Mouse (Mus musculus): ENCODE data around the gene Spryd3. TPM values are rescaled to one million over a fixed set of nuclear protein-coding genes. Genes with fewer than 3 reads are reported as not detected.
"Not testable (repeated sequence)": the region's sequence is repeated elsewhere in the genome, so short reads cannot be mapped to it uniquely, and the experiment has no call there.

Spryd3 gene
- total and polyA plus RNA-seq, 2 experiments from 2014 or later = 118 to 134 TPM

DNA sequence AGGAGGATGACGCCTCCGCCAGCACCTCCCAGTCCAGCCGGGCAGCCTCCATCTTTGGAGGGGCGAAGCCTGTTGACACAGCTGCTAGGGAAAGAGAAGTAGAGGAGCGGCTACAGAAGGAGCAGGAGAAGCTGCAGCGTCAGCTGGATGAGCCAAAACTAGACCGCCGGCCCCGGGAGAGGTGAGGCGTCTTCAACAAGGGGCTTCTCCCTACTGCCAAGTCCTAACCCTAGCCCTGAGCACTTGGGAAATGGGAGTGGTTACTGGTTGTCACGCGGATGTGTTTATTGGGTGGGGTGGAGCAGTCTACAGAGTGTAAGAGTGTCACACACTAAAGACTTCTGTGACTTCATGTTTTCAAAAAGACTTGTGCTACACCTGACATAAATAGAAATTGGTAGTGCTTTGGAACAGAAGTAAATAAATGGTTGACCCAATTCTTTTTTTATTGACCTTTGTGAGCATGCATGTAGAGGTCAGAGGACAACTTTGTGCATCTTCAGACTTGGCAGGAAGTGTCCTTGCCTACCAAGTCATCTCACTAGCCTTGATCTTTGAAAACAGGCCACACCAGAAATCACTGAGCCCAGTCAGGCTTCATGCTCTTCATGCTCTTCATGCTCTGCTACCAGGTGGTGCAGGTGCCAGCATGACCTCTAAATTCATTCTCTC, 46.0 kb downstream of the Spryd3 start:
- Histone ChIP-seq H3K4me2 (ENCODE audit: low read depth, low read length, poor library complexity, severe bottlenecking) (no peak overlapping the region), H3K36me3 (ENCODE audit: insufficient read depth, low read length) (peaks cover 78% of the 10 kb centered on the region), H3K27me3 (ENCODE audit: insufficient read depth, low read length) (no peaks in the 10 kb centered on the region), H3K4me1 (ENCODE audit: insufficient read depth, low read length) (no peaks in the 10 kb centered on the region), H3K27ac (ENCODE audit: low read depth, low read length) (no peak overlapping the region), H3K4me3 (ENCODE audit: low read depth, low read length) (no peak overlapping the region), H3K9me3 (ENCODE audit: low read length) (no peaks in the 10 kb centered on the region), H3K9ac (replicated peaks; ENCODE audit: low read length, poor library complexity, severe bottlenecking) (no peak overlapping the region)
- no peak for DNase-seq (ENCODE audit: low spot score)
- TF ChIP-seq CTCF (IDR thresholded peaks at IDR 0.05) = no peak
- ATAC-seq (ENCODE audit: low FRiP score) = no peak
- 82% methylated on average over 12 of the region's 12 CpGs for WGBS

DNA sequence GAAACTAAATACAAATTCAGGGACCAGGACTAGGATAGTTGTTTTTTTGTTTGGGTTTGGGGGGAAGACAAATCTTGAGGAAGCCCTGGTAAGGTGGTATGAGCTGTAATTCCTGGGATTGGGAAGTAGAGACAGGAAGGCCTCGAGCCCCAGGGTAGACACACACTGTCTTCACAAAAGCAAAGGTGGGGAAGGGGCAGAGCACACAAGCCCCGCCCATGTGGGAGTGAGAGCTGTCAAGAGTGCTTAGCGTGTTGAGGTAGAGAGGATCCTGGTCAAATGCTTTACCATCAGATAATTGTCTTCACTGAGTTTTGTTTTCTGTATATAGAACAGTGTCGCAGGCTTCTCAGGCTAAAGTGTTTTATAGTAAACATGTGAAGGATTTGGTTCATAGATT, 53.0 kb downstream of the Spryd3 start:
- H3K36me3 ChIP-seq (ENCODE audit: insufficient read depth, low read length) = peaks cover 26% of the 10 kb centered on the region
- H3K4me2 ChIP-seq (ENCODE audit: low read depth, low read length, poor library complexity, severe bottlenecking) = no peak overlapping the region
- H3K9ac ChIP-seq (replicated peaks; ENCODE audit: low read length, poor library complexity, severe bottlenecking) = no peak overlapping the region
- H3K4me3 ChIP-seq (ENCODE audit: low read depth, low read length) = no peak overlapping the region
- ATAC-seq (ENCODE audit: low FRiP score) = no peak
- H3K27ac ChIP-seq (ENCODE audit: low read depth, low read length) = no peak overlapping the region
- WGBS = 89% methylated on average over 4 of the region's 4 CpGs
- H3K9me3 ChIP-seq (ENCODE audit: low read length) = no peaks in the 10 kb centered on the region
- H3K27me3 ChIP-seq (ENCODE audit: insufficient read depth, low read length) = no peaks in the 10 kb centered on the region
- no peak for DNase-seq (ENCODE audit: low spot score)
- no peaks in the 10 kb centered on the region for H3K4me1 ChIP-seq (ENCODE audit: insufficient read depth, low read length)
- TF ChIP-seq CTCF (IDR thresholded peaks at IDR 0.05) = no peak

DNA sequence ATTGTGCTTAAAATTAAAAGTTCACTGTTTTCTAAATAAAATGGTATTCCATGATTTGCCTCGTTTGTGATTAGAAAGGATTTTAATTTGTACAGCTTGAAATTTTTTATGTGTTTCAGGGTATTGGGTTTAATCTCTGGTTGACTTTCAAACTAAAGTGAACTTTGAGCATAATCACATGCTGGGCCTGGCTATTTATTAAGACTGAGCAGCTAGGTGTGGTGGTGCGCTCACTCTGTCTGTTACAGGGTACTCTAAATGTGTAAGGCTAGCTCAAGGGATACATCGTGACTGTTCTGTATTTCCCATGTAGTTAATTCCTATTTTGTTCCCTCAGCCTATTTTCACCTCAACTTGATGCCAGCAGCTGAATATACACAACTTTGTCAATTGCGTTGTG, 53.9 kb downstream of the Spryd3 start:
- no peak overlapping the region for H3K9ac ChIP-seq (replicated peaks; ENCODE audit: low read length, poor library complexity, severe bottlenecking)
- TF ChIP-seq CTCF (IDR thresholded peaks at IDR 0.05) = no peak
- ATAC-seq (ENCODE audit: low FRiP score) (no peak), DNase-seq (ENCODE audit: low spot score) (no peak)
- 94% methylated on average over 4 of the region's 4 CpGs for WGBS
- H3K4me1 ChIP-seq (ENCODE audit: insufficient read depth, low read length) = no peaks in the 10 kb centered on the region
- H3K27me3 ChIP-seq (ENCODE audit: insufficient read depth, low read length) = no peaks in the 10 kb centered on the region
- no peak overlapping the region for H3K4me3 ChIP-seq (ENCODE audit: low read depth, low read length)
- H3K9me3 ChIP-seq (ENCODE audit: low read length) = no peaks in the 10 kb centered on the region
- peaks cover 19% of the 10 kb centered on the region for H3K36me3 ChIP-seq (ENCODE audit: insufficient read depth, low read length)
- no peak overlapping the region for H3K27ac ChIP-seq (ENCODE audit: low read depth, low read length)
- H3K4me2 ChIP-seq (ENCODE audit: low read depth, low read length, poor library complexity, severe bottlenecking) = no peak overlapping the region

- TF ChIP-seq CTCF (IDR thresholded peaks at IDR 0.05) = peak; percentile 45
- no peaks in the 10 kb centered on the region for H3K27me3 ChIP-seq (ENCODE audit: insufficient read depth, low read length)
- no peak overlapping the region for H3K4me2 ChIP-seq (ENCODE audit: low read depth, low read length, poor library complexity, severe bottlenecking)
- peaks cover 12% of the 10 kb centered on the region for H3K36me3 ChIP-seq (ENCODE audit: insufficient read depth, low read length)
- H3K27ac ChIP-seq (ENCODE audit: low read depth, low read length) = no peak overlapping the region
- WGBS = 67% methylated on average over 2 of the region's 2 CpGs
- H3K9me3 ChIP-seq (ENCODE audit: low read length) = no peaks in the 10 kb centered on the region
- ATAC-seq (ENCODE audit: low FRiP score) = no peak
- peaks cover under 1% of the 10 kb centered on the region; the same call in 1 of the 2 replicates for H3K4me1 ChIP-seq (ENCODE audit: insufficient read depth, low read length)
- DNase-seq (ENCODE audit: low spot score) = no peak
- no peak overlapping the region for H3K9ac ChIP-seq (replicated peaks; ENCODE audit: low read length, poor library complexity, severe bottlenecking)
- H3K4me3 ChIP-seq (ENCODE audit: low read depth, low read length) = no peak overlapping the region
These were observed 55.6 kb downstream of the Spryd3 start for GRCm38 (mm10) chr15:102080429-102080828.

DNA sequence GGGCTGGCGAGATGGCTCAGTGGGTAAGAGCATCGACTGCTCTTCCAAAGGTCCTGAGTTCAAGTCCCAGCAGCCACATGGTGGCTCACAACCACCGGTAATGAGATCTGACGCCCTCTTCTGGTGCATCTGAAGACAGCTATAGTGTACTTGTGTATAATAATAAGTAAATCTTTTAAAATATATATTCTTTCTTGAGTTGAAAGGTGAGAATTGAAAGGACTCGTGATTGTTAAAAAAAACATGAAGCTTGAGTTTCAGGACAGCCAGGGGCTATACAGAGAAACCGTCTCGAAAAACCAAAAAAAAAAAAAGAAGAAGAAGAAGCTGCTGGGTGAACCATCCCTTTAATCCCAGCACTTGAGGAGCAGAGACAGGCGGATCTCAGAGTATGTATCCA, 56.1 kb downstream of the Spryd3 start:
- not testable (repeated sequence) for H3K27me3 ChIP-seq (ENCODE audit: insufficient read depth, low read length); H3K4me2 ChIP-seq (ENCODE audit: low read depth, low read length, poor library complexity, severe bottlenecking); H3K9ac ChIP-seq (replicated peaks; ENCODE audit: low read length, poor library complexity, severe bottlenecking); H3K4me3 ChIP-seq (ENCODE audit: low read depth, low read length); DNase-seq (ENCODE audit: low spot score); H3K27ac ChIP-seq (ENCODE audit: low read depth, low read length); H3K9me3 ChIP-seq (ENCODE audit: low read length); H3K4me1 ChIP-seq (ENCODE audit: insufficient read depth, low read length); ATAC-seq (ENCODE audit: low FRiP score)
- whole genome bisulfite sequencing = 74% methylated on average over 8 of the region's 8 CpGs
- peaks cover 12% of the 10 kb centered on the region for H3K36me3 ChIP-seq (ENCODE audit: insufficient read depth, low read length)

DNA sequence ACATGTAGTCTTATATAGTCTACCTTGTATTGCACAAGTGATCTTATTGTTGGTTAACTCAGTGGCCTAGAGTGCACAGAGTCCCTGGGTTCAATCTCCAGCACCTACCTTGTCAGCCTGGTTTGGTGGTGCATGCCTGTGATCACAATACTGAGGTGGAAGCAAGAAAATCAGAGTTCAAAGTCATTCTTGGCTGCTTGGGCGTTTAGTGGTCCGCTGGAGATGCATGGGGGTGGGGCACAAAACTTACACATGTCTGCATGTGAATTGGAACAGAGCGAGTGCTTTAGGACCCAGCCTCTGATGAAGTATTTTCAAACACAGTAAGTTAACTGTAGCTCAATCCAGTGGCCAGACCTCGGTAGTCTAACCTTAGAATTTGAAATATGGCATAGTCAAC, 56.8 kb downstream of the Spryd3 start:
- H3K27ac ChIP-seq (ENCODE audit: low read depth, low read length) = no peak overlapping the region
- TF ChIP-seq CTCF (IDR thresholded peaks at IDR 0.05) = no peak
- DNase-seq (ENCODE audit: low spot score) (no peak), ATAC-seq (ENCODE audit: low FRiP score) (no peak)
- H3K27me3 ChIP-seq (ENCODE audit: insufficient read depth, low read length) = no peaks in the 10 kb centered on the region
- H3K9ac ChIP-seq (replicated peaks; ENCODE audit: low read length, poor library complexity, severe bottlenecking) = no peak overlapping the region
- H3K36me3 ChIP-seq (ENCODE audit: insufficient read depth, low read length) = peaks cover 7% of the 10 kb centered on the region
- H3K9me3 ChIP-seq (ENCODE audit: low read length) = no peaks in the 10 kb centered on the region
- H3K4me3 ChIP-seq (ENCODE audit: low read depth, low read length) = no peak overlapping the region
- H3K4me2 ChIP-seq (ENCODE audit: low read depth, low read length, poor library complexity, severe bottlenecking) = no peak overlapping the region
- H3K4me1 ChIP-seq (ENCODE audit: insufficient read depth, low read length) = peaks cover 5% of the 10 kb centered on the region; the same call in 1 of the 2 replicates
- 77% methylated on average over 4 of the region's 4 CpGs for WGBS

All from midbrain, postnatal 0 days (tissue).